Mouse (Mus musculus): Measurements from ENCODE around the gene Ppp6c.
"Not testable (repeated sequence)": the region's sequence is repeated elsewhere in the genome, so short reads cannot be mapped to it uniquely, and the experiment has no call there.

Gene Ppp6c

GRCm38 (mm10) chr2:39226019-39226640 is at the start of gene Ppp6c:
Gene Ppp6c, minus strand, starts transcription at chr2:39226451.
- DNase-seq (ENCODE audit: low read depth, low spot score): peak; percentile 97

- peak; percentile 34 for DNase-seq (ENCODE audit: low read depth, low spot score)
Measured at GRCm38 (mm10) chr2:39268357-39268756, 42.1 kb upstream of the Ppp6c start.

- not testable (repeated sequence) for DNase-seq (ENCODE audit: low read depth, low spot score)
Measured at GRCm38 (mm10) chr2:39252275-39252674, 26.0 kb upstream of the Ppp6c start.

- not testable (repeated sequence) for DNase-seq (ENCODE audit: low read depth, low spot score)
Measured at GRCm38 (mm10) chr2:39246862-39247261, 20.6 kb upstream of the Ppp6c start.

GRCm38 (mm10) chr2:39226731-39227130 is 480 bp upstream of the Ppp6c start:
- no peak for DNase-seq (ENCODE audit: low read depth, low spot score)

- DNase-seq (ENCODE audit: low read depth, low spot score): peak; percentile 42
Measured at GRCm38 (mm10) chr2:39225331-39226018, 776 bp downstream of the Ppp6c start.

- peak; percentile 28 for DNase-seq (ENCODE audit: low read depth, low spot score)
Measured at GRCm38 (mm10) chr2:39224621-39225020, 1.6 kb downstream of the Ppp6c start.

GRCm38 (mm10) chr2:39220010-39220409 is 6.2 kb downstream of the Ppp6c start:
- no peak for DNase-seq (ENCODE audit: low read depth, low spot score)

- DNase-seq (ENCODE audit: low read depth, low spot score): no peak
Measured at GRCm38 (mm10) chr2:39219034-39219433, 7.2 kb downstream of the Ppp6c start.

- no peak for DNase-seq (ENCODE audit: low read depth, low spot score)
Measured at GRCm38 (mm10) chr2:39217150-39217549, 9.1 kb downstream of the Ppp6c start.

GRCm38 (mm10) chr2:39210738-39211137 is 15.5 kb downstream of the Ppp6c start:
- no peak for DNase-seq (ENCODE audit: low read depth, low spot score)

- no peak for DNase-seq (ENCODE audit: low read depth, low spot score)
Measured at GRCm38 (mm10) chr2:39203359-39203758, 22.9 kb downstream of the Ppp6c start.

GRCm38 (mm10) chr2:39194809-39195208 is 31.4 kb downstream of the Ppp6c start:
- no peak for DNase-seq (ENCODE audit: low read depth, low spot score)

GRCm38 (mm10) chr2:39190561-39191056 is 35.6 kb downstream of the Ppp6c start, which contains the start of gene Scai:
Gene Scai, minus strand, starts transcription at chr2:39190734.
- DNase-seq (ENCODE audit: low read depth, low spot score): peak; percentile 99

- no peak for DNase-seq (ENCODE audit: low read depth, low spot score)
Measured at GRCm38 (mm10) chr2:39189961-39190560, 36.2 kb downstream of the Ppp6c start.

- DNase-seq (ENCODE audit: low read depth, low spot score): peak; percentile 6
Measured at GRCm38 (mm10) chr2:39185942-39186341, 40.3 kb downstream of the Ppp6c start.

- DNase-seq (ENCODE audit: low read depth, low spot score): no peak
Measured at GRCm38 (mm10) chr2:39183587-39183986, 42.7 kb downstream of the Ppp6c start.

GRCm38 (mm10) chr2:39160996-39161395 is 65.3 kb downstream of the Ppp6c start:
- DNase-seq (ENCODE audit: low read depth, low spot score): no peak

- no peak for DNase-seq (ENCODE audit: low read depth, low spot score)
Measured at GRCm38 (mm10) chr2:39157916-39158315, 68.3 kb downstream of the Ppp6c start.

- no peak for DNase-seq (ENCODE audit: low read depth, low spot score)
Measured at GRCm38 (mm10) chr2:39156821-39157220, 69.4 kb downstream of the Ppp6c start.

- DNase-seq (ENCODE audit: low read depth, low spot score): no peak
Measured at GRCm38 (mm10) chr2:39150943-39151342, 75.3 kb downstream of the Ppp6c start.

GRCm38 (mm10) chr2:39148075-39148474 is 78.2 kb downstream of the Ppp6c start:
- DNase-seq (ENCODE audit: low read depth, low spot score): no peak

- DNase-seq (ENCODE audit: low read depth, low spot score): no peak
Measured at GRCm38 (mm10) chr2:39146469-39146868, 79.8 kb downstream of the Ppp6c start.

All from CD4-positive helper T cell, adult 2 months (primary cell).